Mouse (Mus musculus) skeletal muscle tissue, adult 2 months (tissue): ENCODE measurements at regions not wholly inside any gene's neighbourhood (a gene's known extent, or its start where the extent isn't known, plus 50 kb on each side); places are given as distances from the start of the nearest gene placed in this dataset.
"Not testable (repeated sequence)": the region's sequence is repeated elsewhere in the genome, so short reads cannot be mapped to it uniquely, and the experiment has no call there.

Source experiments
- DNase-seq: peaks from one replicate; pipeline ENCODE4 v3.0.0-alpha.2; 2012; ENCODE audit warnings: low read depth, low spot score

- DNase-seq: no peak
Measured at GRCm38 (mm10) chr15:24407691-24408090, 1005.9 kb downstream of the Basp1 start.

- DNase-seq: no peak
Measured at GRCm38 (mm10) chr15:24405305-24405704, 1008.3 kb downstream of the Basp1 start.

- no peak for DNase-seq
Measured at GRCm38 (mm10) chr15:24400088-24400487, 1013.5 kb downstream of the Basp1 start.

GRCm38 (mm10) chr15:24358398-24358797, 1055.2 kb downstream of the Basp1 start:
- DNase-seq: no peak

- DNase-seq: no peak
Measured at GRCm38 (mm10) chr15:24348975-24349560, 1064.5 kb downstream of the Basp1 start.

- not testable (repeated sequence) for DNase-seq
Measured at GRCm38 (mm10) chr15:24335876-24336275, 1077.7 kb downstream of the Basp1 start.

- not testable (repeated sequence) for DNase-seq
Measured at GRCm38 (mm10) chr15:24303123-24303522, 1110.4 kb downstream of the Basp1 start.

GRCm38 (mm10) chr15:24297236-24297635, 1116.3 kb downstream of the Basp1 start:
- DNase-seq: no peak

- no peak for DNase-seq
Measured at GRCm38 (mm10) chr15:24296798-24297197, 1116.8 kb downstream of the Basp1 start.

- no peak for DNase-seq
Measured at GRCm38 (mm10) chr15:24275100-24275499, 1138.5 kb downstream of the Basp1 start.

GRCm38 (mm10) chr15:24267360-24267759, 1146.2 kb downstream of the Basp1 start:
- no peak for DNase-seq
